Mouse (Mus musculus): ENCODE data around the gene Pop5. TPM values are rescaled to one million over a fixed set of nuclear protein-coding genes. Genes with fewer than 3 reads are reported as not detected.

Pop5 gene
- polyA plus RNA-seq, 1 experiment from 2014 or later: 68.1 TPM

GRCm38 (mm10) chr5:115255472-115255871 is 19.8 kb downstream of the Pop5 start:
- no peak overlapping the region for H3K9ac ChIP-seq (ENCODE audit: low read depth, low read length)
- WGBS (ENCODE audit: insufficient replicate concordance): 80% methylated on average over 1 of the region's 1 CpGs
- no peak for ATAC-seq (ENCODE audit: low read depth)

GRCm38 (mm10) chr5:115256909-115257546 is 21.4 kb downstream of the Pop5 start:
- Histone ChIP-seq H3K4me1 (ENCODE audit: control insufficient read depth, low read depth, low read length) (peaks cover 15% of the 10 kb centered on the region), H3K4me3 (ENCODE audit: low read depth, low read length) (no peak overlapping the region), H3K36me3 (ENCODE audit: control insufficient read depth, insufficient read depth) (peaks cover 57% of the 10 kb centered on the region), H3K4me2 (ENCODE audit: low read depth, low read length) (no peak overlapping the region), H3K27ac (ENCODE audit: low read length) (no peak overlapping the region), H3K9ac (ENCODE audit: low read depth, low read length) (no peak overlapping the region), H3K27me3 (ENCODE audit: control insufficient read depth, insufficient read depth, low read depth, low read length) (no peaks in the 10 kb centered on the region), H3K9me3 (replicated peaks; ENCODE audit: control insufficient read depth, low read length) (no peaks in the 10 kb centered on the region)
- 89% methylated on average over 10 of the region's 10 CpGs for WGBS (ENCODE audit: insufficient replicate concordance)
- ATAC-seq (ENCODE audit: low read depth): no peak

More at GRCm38 (mm10) chr5:115255472-115255871, 19.8 kb downstream of the Pop5 start:
- no peak overlapping the region for H3K4me2 ChIP-seq (ENCODE audit: low read depth, low read length)
- H3K9me3 ChIP-seq (replicated peaks; ENCODE audit: control insufficient read depth, low read length): no peaks in the 10 kb centered on the region
- H3K36me3 ChIP-seq (ENCODE audit: control insufficient read depth, insufficient read depth): peaks cover 70% of the 10 kb centered on the region
- H3K27me3 ChIP-seq (ENCODE audit: control insufficient read depth, insufficient read depth, low read depth, low read length): no peaks in the 10 kb centered on the region
- H3K4me3 ChIP-seq (ENCODE audit: low read depth, low read length): no peak overlapping the region
- peaks cover 3% of the 10 kb centered on the region for H3K4me1 ChIP-seq (ENCODE audit: control insufficient read depth, low read depth, low read length)
- H3K27ac ChIP-seq (ENCODE audit: low read length): no peak overlapping the region

- Histone ChIP-seq H3K9me3 (replicated peaks; ENCODE audit: control insufficient read depth, low read length) (no peaks in the 10 kb centered on the region), H3K4me2 (ENCODE audit: low read depth, low read length) (no peak overlapping the region), H3K9ac (ENCODE audit: low read depth, low read length) (no peak overlapping the region), H3K4me1 (ENCODE audit: control insufficient read depth, low read depth, low read length) (peaks cover 39% of the 10 kb centered on the region), H3K4me3 (ENCODE audit: low read depth, low read length) (no peak overlapping the region), H3K27me3 (ENCODE audit: control insufficient read depth, insufficient read depth, low read depth, low read length) (no peaks in the 10 kb centered on the region), H3K36me3 (ENCODE audit: control insufficient read depth, insufficient read depth) (peaks cover 62% of the 10 kb centered on the region), H3K27ac (ENCODE audit: low read length) (no peak overlapping the region)
- 74% methylated on average over 6 of the region's 6 CpGs for WGBS (ENCODE audit: insufficient replicate concordance)
- ATAC-seq (ENCODE audit: low read depth): peak; percentile 79
Observed at GRCm38 (mm10) chr5:115260356-115260755, 24.7 kb downstream of the Pop5 start.

DNA sequence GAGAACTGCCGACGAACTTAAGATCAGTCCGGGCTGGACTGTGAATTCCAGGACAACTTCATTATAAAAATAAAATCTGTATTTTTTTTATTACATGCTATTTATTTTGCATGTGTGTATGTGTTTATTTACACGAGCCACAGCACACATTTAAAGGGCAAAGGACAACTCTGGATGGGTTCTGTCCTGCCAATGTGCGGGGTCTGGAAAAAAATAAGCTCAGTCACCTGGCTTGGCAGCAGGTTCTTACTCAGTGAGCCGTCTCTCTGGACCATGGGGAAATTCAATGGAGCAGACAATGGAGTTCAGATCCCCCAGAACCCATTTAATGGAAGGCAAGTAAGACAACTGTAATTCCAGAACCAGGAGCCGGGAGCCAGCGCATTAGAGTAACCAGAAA is 25.5 kb downstream of the Pop5 start:
- Histone ChIP-seq H3K36me3 (ENCODE audit: control insufficient read depth, insufficient read depth) (peaks cover 54% of the 10 kb centered on the region), H3K27me3 (ENCODE audit: control insufficient read depth, insufficient read depth, low read depth, low read length) (no peaks in the 10 kb centered on the region), H3K27ac (ENCODE audit: low read length) (no peak overlapping the region), H3K4me2 (ENCODE audit: low read depth, low read length) (no peak overlapping the region), H3K9me3 (replicated peaks; ENCODE audit: control insufficient read depth, low read length) (no peaks in the 10 kb centered on the region), H3K9ac (ENCODE audit: low read depth, low read length) (no peak overlapping the region), H3K4me3 (ENCODE audit: low read depth, low read length) (no peak overlapping the region), H3K4me1 (ENCODE audit: control insufficient read depth, low read depth, low read length) (peaks cover 47% of the 10 kb centered on the region)
- no peak for ATAC-seq (ENCODE audit: low read depth)
- 91% methylated on average over 8 of the region's 8 CpGs for WGBS (ENCODE audit: insufficient replicate concordance)

- WGBS (ENCODE audit: insufficient replicate concordance): 71% methylated on average over 1 of the region's 1 CpGs
- Histone ChIP-seq H3K4me1 (ENCODE audit: control insufficient read depth, low read depth, low read length) (peaks cover 54% of the 10 kb centered on the region), H3K9me3 (replicated peaks; ENCODE audit: control insufficient read depth, low read length) (no peaks in the 10 kb centered on the region)
Observed at GRCm38 (mm10) chr5:115261880-115262279, 26.2 kb downstream of the Pop5 start.

GRCm38 (mm10) chr5:115262502-115263291 is 27.1 kb downstream of the Pop5 start:
- no peaks in the 10 kb centered on the region for H3K9me3 ChIP-seq (replicated peaks; ENCODE audit: control insufficient read depth, low read length)
- H3K4me2 ChIP-seq (ENCODE audit: low read depth, low read length): no peak overlapping the region
- no peak overlapping the region for H3K4me3 ChIP-seq (ENCODE audit: low read depth, low read length)
- H3K27ac ChIP-seq (ENCODE audit: low read length): no peak overlapping the region
- peaks cover 38% of the 10 kb centered on the region for H3K36me3 ChIP-seq (ENCODE audit: control insufficient read depth, insufficient read depth)
- peaks cover 57% of the 10 kb centered on the region for H3K4me1 ChIP-seq (ENCODE audit: control insufficient read depth, low read depth, low read length)
- no peak for ATAC-seq (ENCODE audit: low read depth)
- no peaks in the 10 kb centered on the region for H3K27me3 ChIP-seq (ENCODE audit: control insufficient read depth, insufficient read depth, low read depth, low read length)
- H3K9ac ChIP-seq (ENCODE audit: low read depth, low read length): no peak overlapping the region
- WGBS (ENCODE audit: insufficient replicate concordance): 85% methylated on average over 14 of the region's 14 CpGs

More at GRCm38 (mm10) chr5:115261880-115262279, 26.2 kb downstream of the Pop5 start:
- H3K36me3 ChIP-seq (ENCODE audit: control insufficient read depth, insufficient read depth): peaks cover 46% of the 10 kb centered on the region
- H3K9ac ChIP-seq (ENCODE audit: low read depth, low read length): no peak overlapping the region
- no peak overlapping the region for H3K4me3 ChIP-seq (ENCODE audit: low read depth, low read length)
- H3K27ac ChIP-seq (ENCODE audit: low read length): no peak overlapping the region
- H3K4me2 ChIP-seq (ENCODE audit: low read depth, low read length): no peak overlapping the region
- no peak for ATAC-seq (ENCODE audit: low read depth)
- H3K27me3 ChIP-seq (ENCODE audit: control insufficient read depth, insufficient read depth, low read depth, low read length): no peaks in the 10 kb centered on the region

GRCm38 (mm10) chr5:115266340-115266739 is 30.7 kb downstream of the Pop5 start:
- 63% methylated on average over 5 of the region's 5 CpGs for WGBS (ENCODE audit: insufficient replicate concordance)
- peak; percentile 48 for ATAC-seq (ENCODE audit: low read depth)
- Histone ChIP-seq H3K4me3 (ENCODE audit: low read depth, low read length) (peak overlapping the region; percentile 49), H3K4me2 (ENCODE audit: low read depth, low read length) (peak overlapping the region; percentile 68), H3K27me3 (ENCODE audit: control insufficient read depth, insufficient read depth, low read depth, low read length) (no peaks in the 10 kb centered on the region), H3K9me3 (replicated peaks; ENCODE audit: control insufficient read depth, low read length) (no peaks in the 10 kb centered on the region), H3K36me3 (ENCODE audit: control insufficient read depth, insufficient read depth) (peaks cover 14% of the 10 kb centered on the region), H3K27ac (ENCODE audit: low read length) (peak overlapping the region; percentile 99), H3K4me1 (ENCODE audit: control insufficient read depth, low read depth, low read length) (peaks cover 80% of the 10 kb centered on the region), H3K9ac (ENCODE audit: low read depth, low read length) (peak overlapping the region; percentile 63)

GRCm38 (mm10) chr5:115266787-115267468 is 31.3 kb downstream of the Pop5 start:
- Histone ChIP-seq H3K4me2 (ENCODE audit: low read depth, low read length) (peak overlapping the region; percentile 74), H3K9me3 (replicated peaks; ENCODE audit: control insufficient read depth, low read length) (no peaks in the 10 kb centered on the region), H3K9ac (ENCODE audit: low read depth, low read length) (peak overlapping the region; percentile 68), H3K4me1 (ENCODE audit: control insufficient read depth, low read depth, low read length) (peaks cover 77% of the 10 kb centered on the region), H3K36me3 (ENCODE audit: control insufficient read depth, insufficient read depth) (peaks cover 14% of the 10 kb centered on the region), H3K4me3 (ENCODE audit: low read depth, low read length) (peak overlapping the region; percentile 96), H3K27me3 (ENCODE audit: control insufficient read depth, insufficient read depth, low read depth, low read length) (no peaks in the 10 kb centered on the region), H3K27ac (ENCODE audit: low read length) (peak overlapping the region; percentile 99)
- WGBS (ENCODE audit: insufficient replicate concordance): 21% methylated on average over 8 of the region's 8 CpGs
- ATAC-seq (ENCODE audit: low read depth): peak; percentile 89

All from liver, embryonic 16.5 days (tissue).